Mouse (Mus musculus) kidney, postnatal 4 days (tissue): ENCODE measurements at regions not wholly inside any gene's neighbourhood (a gene's known extent, or its start where the extent isn't known, plus 50 kb on each side); places are given as distances from the start of the nearest gene placed in this dataset.
A peak's percentile ranks its signal among the peaks of the same experiment; 100 is the strongest.

ENCODE experiments used
- DNase-seq, 2 experiments: peaks; one replicate each; pipeline ENCODE4 v3.0.0; 2021; ENCODE audit warnings: mixed read lengths in 2 of 2

DNA sequence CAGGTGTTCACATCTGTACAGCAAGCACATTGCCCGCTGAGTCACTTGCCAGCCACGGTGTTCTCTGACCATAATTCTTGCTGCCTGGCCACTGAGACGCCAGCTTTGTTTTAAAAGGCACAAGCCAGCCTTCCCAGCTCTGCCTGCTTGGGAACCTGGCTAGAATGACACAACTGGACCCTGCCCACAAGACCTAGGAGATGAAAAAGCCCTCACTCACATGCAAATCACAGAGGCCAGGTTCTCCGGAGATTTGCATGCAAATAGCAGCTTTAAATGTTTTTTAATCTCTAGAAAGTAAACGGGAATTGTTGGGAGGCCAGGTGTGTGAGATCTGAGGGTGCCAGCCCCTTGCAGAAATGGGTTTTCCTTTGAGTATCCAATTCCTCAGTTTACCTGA is 71.9 kb downstream of the 1810010D01Rik start:
- no peak for DNase-seq

GRCm38 (mm10) chr7:145132506-145132905 is 75.4 kb downstream of the 1810010D01Rik start:
- DNase-seq = no peak

DNA sequence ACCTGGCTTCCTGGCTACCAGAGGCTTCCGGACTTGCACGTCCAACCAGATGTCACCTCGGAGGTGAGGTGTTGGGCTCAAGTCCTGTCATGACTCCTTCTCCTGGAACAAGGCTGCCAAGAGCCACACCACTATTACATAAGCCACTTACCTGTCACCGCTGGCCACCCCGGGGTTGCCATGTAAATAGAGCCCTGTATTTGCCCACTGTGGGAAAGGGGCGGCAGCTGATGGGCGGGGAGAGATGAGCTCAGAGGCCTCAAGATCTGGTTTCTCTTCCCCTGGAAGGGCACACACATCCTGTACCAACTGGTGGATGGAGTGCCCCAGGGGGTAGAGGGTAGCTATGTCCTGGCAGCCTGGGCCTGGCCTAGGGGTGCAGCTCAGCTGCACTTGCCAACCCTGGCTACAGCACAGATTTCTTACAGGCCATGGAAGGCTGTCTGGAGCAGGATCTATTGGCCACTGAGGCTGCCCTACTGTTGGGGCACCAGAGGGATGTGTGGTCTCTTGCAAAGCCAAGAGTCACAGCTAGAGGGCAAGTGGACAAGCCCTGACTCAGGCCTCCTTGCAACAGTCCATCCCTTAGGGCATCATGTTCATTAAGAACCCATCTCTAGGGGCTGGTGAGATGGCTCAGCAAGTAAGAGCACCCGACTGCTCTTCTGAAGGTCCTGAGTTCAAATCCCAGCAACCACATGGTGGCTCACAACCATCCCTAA is 76.3 kb downstream of the 1810010D01Rik start:
- DNase-seq = no peak

DNA sequence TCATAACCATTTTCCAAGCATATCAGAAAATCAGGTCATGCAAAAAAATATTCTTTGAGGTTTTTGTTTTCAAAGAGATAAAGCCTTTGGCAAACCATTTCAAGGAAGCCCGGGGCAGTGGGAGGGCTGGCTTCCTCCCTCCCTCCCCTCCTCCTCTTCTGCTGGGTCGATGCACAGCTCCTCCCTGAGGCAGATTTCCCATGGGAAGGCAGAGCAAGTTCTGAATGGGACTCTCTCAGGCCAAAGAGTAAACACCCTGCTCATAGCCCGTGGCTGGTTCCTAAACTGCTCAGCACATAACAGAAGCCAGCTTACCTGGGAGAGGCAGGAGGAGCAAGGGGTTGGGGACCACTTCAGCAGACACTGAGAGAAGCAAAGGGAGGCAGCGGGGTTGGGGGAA is 77.9 kb downstream of the 1810010D01Rik start:
- peak; percentile 50 to 67 for DNase-seq

DNA sequence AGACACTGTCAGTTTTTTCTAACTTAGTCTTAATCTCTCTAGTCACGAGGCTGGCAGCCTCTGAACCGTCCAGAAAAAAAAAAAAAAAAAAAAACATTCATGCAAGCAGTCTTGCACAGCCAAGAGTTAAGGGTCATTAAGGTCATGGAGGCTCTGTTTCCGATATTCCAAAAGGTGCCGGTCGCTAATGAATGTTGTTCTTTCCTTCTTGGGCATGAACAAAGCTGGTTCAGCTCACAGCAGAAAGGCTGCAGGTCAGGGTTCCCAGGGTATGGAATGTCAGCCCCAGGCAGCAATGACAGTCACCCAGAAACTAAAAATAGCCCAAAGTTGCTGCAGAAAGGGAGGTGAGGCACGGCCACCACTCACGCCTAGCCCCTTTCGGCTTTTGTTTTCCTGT is 80.3 kb downstream of the 1810010D01Rik start:
- DNase-seq = peak in 1 of 2 experiments; percentile 41

DNA sequence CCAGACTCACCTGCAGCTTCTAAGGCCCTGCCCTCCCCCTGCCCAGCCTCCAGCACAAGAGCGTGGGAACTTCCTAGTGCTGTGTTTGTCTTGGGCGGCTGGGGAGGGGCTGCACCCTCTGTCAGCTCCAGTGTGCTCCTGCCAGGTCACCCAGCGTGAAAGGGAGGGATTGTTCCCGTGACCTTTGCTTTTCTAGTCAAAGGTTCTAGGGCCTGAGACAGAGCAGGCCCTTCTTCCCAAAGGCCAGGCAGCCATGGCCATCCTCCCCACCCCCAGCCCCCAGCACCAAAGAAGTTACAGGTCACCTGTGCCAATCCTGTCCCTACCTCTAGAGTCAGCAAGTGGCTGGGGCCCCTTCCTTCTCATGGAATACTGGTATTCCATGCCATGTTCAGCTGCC is 80.7 kb downstream of the 1810010D01Rik start:
- peak; percentile 52 to 68 for DNase-seq

GRCm38 (mm10) chr7:145123996-145124601 is 83.8 kb downstream of the 1810010D01Rik start:
- DNase-seq = no peak

- DNase-seq = no peak
Measured at GRCm38 (mm10) chr7:145122471-145122870, 85.4 kb downstream of the 1810010D01Rik start.

DNA sequence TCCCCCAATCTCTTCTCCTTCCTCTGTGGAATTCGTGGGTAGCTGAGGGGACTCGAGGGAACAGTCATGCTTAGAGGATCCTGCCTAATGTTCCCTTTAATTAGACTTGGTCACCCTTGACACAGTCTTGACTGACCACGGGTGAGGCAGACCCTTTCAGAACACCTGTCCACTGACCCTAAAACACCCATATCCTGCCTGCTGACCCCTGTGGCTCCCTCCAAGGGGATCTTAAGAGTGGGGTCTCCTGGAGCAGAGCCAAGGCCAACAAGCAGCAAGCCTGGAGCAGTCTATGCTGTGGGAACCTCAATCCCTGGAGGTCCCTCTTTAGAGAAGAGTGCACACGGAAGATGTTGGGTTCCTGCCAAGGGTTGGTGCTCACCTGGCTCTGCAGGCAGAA is 89.5 kb downstream of the 1810010D01Rik start:
- DNase-seq = peak; percentile 47 to 63

- peak; percentile 63 to 69 for DNase-seq
Measured at GRCm38 (mm10) chr7:145114660-145115059, 93.3 kb downstream of the 1810010D01Rik start.

DNA sequence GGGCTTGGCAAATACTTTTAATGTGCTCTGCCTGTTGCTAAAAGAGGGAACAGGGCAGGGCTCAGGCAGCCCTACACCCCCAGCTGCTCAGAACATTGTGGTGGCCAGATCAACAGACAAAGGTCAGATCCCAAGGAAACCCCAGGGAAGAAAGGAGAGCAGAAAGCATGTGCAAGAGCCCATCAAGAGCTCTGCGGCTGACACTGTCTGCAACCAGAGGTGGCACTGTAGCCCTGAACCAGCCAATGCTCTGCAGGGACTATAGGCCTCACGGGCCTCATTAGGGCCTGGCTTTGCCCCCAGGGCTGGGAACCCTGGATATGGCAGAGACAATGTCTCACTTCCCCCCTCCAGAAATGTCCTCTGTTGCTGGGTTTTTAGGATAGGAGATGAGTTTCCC is 93.8 kb downstream of the 1810010D01Rik start:
- DNase-seq = no peak

- DNase-seq = no peak
Measured at GRCm38 (mm10) chr7:145112887-145113531, 94.9 kb downstream of the 1810010D01Rik start.

- DNase-seq = no peak
Measured at GRCm38 (mm10) chr7:145112146-145112830, 95.6 kb downstream of the 1810010D01Rik start.

DNA sequence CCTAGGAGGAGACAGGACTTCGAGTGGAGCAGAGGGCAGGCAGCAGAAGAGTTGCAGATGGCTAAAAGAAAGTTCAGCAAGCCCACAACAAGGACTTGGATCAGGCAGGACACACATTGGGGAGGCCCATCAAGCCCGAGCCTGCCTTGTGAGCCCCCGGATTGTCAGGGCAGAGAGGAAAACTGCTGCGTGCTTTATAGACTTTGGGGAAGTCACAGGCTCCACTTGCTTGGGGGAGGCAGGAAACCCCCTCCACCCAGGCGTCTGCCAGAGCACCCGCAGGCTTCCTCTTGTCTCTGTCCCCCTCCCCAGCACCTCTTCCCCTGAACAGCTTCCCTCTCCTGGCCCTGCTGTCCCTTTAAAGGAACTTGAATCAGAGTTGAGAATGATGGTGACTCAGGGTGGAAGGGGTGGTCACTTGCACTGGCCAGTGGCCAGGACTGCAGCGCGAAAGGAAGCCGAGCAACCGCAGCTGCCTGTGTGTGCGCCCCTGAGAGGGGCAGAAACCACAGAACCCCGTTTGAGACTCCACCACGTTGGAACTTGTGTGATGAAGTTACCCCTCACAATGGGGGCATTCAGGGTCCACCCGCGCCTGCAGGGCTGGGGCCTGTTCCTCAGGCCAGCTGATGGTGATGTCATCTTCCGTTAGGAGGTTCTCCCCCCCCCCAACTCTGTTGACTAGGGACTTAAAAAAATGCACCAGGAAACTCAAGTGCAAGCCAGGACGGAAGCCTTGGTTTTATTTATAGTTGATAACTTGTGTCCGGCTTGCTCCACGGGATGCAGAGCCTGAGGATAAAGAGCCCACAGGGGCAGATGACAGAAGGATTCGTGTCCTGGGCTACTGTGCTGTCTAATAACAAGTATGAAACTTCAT is 96.4 kb downstream of the 1810010D01Rik start:
- DNase-seq = peak; percentile 82 to 90

DNA sequence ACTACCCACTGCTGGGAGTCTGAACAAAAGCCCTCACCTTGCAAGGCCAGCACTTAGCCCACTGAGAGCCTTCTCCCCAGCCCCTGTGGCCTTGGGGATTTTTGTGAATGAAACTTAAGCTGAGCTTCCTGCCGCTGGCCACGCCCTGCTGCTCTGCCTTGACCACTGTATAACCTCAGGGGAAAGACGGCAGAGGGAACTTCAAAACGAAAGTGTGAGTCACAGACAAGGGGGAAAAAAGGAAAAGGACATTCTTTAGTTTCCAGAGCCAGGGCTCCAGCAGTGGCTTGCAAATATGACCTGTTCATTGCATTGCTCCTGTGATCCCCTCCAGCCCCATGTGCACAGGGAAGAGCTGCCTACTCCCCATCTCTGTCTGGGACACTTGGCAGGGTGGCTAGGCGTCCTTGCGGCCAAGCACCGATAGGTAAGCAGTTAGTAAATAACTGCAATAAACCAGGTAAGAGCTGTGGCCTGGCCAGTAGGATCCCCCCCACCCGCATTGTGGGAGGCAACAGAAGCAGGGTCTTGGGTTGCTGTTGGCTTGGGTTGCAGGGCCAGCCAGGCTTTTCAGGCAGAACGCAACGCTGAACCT is 97.2 kb downstream of the 1810010D01Rik start:
- peak; percentile 74 to 82 for DNase-seq

DNA sequence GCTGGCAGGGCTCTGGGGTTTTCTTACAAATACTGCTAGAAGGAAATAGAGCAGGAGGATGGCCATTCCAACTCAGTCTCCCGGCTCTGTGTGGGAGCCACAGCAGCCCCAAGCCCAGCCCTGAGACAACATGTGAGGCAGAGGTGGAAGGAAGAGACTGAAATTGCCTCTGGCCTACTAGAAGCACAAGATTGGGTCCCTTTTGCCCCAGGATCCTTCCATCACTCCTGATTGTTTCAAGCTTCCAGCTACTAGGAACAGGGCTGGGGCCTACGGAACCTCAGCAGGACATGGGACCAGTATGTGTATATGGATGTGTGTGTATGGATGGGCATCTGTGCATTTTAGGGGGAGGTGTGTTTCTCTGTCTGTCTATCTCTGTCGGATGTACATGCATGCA is 97.9 kb downstream of the 1810010D01Rik start:
- DNase-seq = no peak

DNA sequence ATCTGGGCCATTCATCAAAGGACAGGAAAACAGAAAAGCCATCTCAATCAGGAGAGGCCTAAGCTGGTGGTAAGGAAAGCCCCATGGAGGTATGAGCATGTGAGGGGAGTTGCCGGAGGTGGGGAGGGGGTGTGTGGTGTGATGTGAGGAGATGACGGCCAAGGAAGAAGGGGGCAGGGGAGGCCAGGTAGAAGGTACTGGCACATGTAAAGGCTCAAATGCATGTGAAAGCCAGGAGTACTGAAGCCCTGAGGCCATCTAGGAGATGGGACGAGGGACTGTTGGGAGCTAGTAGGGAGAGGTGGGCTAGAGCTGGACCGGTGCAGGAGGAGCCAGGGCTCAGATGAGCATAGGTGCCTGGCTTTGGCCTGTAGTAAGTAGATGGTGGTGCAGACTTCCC is 98.4 kb downstream of the 1810010D01Rik start:
- DNase-seq = no peak

GRCm38 (mm10) chr7:145108994-145109393 is 98.9 kb downstream of the 1810010D01Rik start:
- no peak for DNase-seq

- no peak for DNase-seq
Measured at GRCm38 (mm10) chr7:145107575-145108170, 100.2 kb downstream of the 1810010D01Rik start.

- DNase-seq = no peak
Measured at GRCm38 (mm10) chr7:145106494-145106849, 101.4 kb downstream of the 1810010D01Rik start.

- no peak for DNase-seq
Measured at GRCm38 (mm10) chr7:145105831-145106493, 102.0 kb downstream of the 1810010D01Rik start.
